Mouse (Mus musculus) ES-E14 (cell line): Measurements from ENCODE around the gene Tectb. TPM values are rescaled to one million over a fixed set of nuclear protein-coding genes. Genes with fewer than 3 reads are reported as not detected.

Source experiments
- DNase-seq: peaks from one replicate; pipeline ENCODE4 v3.0.0-alpha.2; 2013; ENCODE audit warnings: low read depth, low spot score
- H3K27ac ChIP-seq: 2 replicates; pipeline ENCODE4 v1.5.1; 2012; ENCODE audit warnings: low read depth, mild to moderate bottlenecking, low read length, moderate library complexity, mixed read lengths; ENCODE audit not compliant: poor library complexity, insufficient read depth, severe bottlenecking
- H3K36me3 ChIP-seq: 2 replicates; pipeline ENCODE4 v1.6.1; 2012; ENCODE audit warnings: mild to moderate bottlenecking, low read length, moderate library complexity, mixed read lengths; ENCODE audit not compliant: control insufficient read depth, poor library complexity, insufficient read depth, severe bottlenecking
- H3K4me1 ChIP-seq, 2 experiments: fragments of 150-350 bp in 1 of 2; sonication (generic) in 1 of 2; 2 replicates each; pipeline ENCODE4 v1.6.1; 2012; ENCODE audit warnings: low read length in 2 of 2, mild to moderate bottlenecking in 1 of 2, mixed read lengths in 1 of 2; ENCODE audit not compliant: control insufficient read depth in 2 of 2, insufficient read depth in 2 of 2, poor library complexity in 1 of 2
- H3K4me3 ChIP-seq, 2 experiments: fragments of 150-350 bp in 1 of 2; sonication (generic) in 1 of 2; 2 replicates each; pipeline ENCODE4 v1.5.1; 2012; ENCODE audit warnings: low read length in 2 of 2, low read depth in 1 of 2, mild to moderate bottlenecking in 1 of 2, mixed read lengths in 1 of 2; ENCODE audit not compliant: insufficient read depth in 1 of 2, poor library complexity in 1 of 2, severe bottlenecking in 1 of 2
- H3K9ac ChIP-seq: 2 replicates; pipeline ENCODE4 v1.6.1; 2012; ENCODE audit warnings: low read depth, mild to moderate bottlenecking, low read length, mixed read lengths; ENCODE audit not compliant: poor library complexity, insufficient read depth, severe bottlenecking
- H3K9me3 ChIP-seq: fragments of 150-350 bp; sonication (generic); 2 replicates; pipeline ENCODE4 v1.6.1; 2012; ENCODE audit warnings: low read depth, mild to moderate bottlenecking, low read length; ENCODE audit not compliant: control insufficient read depth, insufficient read depth
- CHD2 ChIP-seq: IDR thresholded peaks from 2 replicates; pipeline ENCODE4 v1.6.1; 2014; ENCODE audit warnings: mild to moderate bottlenecking, low read depth, low read length, inconsistent platforms
- HCFC1 ChIP-seq: IDR thresholded peaks from 2 replicates; pipeline ENCODE4 v1.6.1; 2012; ENCODE audit warnings: low read length, inconsistent platforms, borderline replicate concordance; ENCODE audit not compliant: insufficient read depth
- MAFK ChIP-seq: IDR thresholded peaks from 2 replicates; pipeline ENCODE4 v1.6.1; 2014; ENCODE audit warnings: mild to moderate bottlenecking, low read depth, low read length, inconsistent platforms; ENCODE audit not compliant: insufficient read depth
- ZC3H11A ChIP-seq: IDR thresholded peaks from 2 replicates; pipeline ENCODE4 v1.6.1; 2012; ENCODE audit warnings: low read depth, mild to moderate bottlenecking, inconsistent platforms, low read length, borderline replicate concordance
- ZNF384 ChIP-seq: IDR thresholded peaks from 2 replicates; pipeline ENCODE4 v1.6.1; 2012; ENCODE audit warnings: low read depth, low read length, inconsistent platforms
- in situ Hi-C, 2 experiments: fragments of 600-800 bp; cut with MboI; formaldehyde crosslinking; loops; one replicate each; pipeline ENCODE4 v1.15.1; 2025; ENCODE audit warnings: low sequenced_read_pairs in 2 of 2, inconsistent platforms in 1 of 2; ENCODE audit not compliant: unreplicated experiment in 2 of 2
- total RNA-seq: library from RNA; depleted of rRNA; stranded (reverse); fragments of 300-350 nt; gene quantifications from 2 replicates; pipeline ENCODE4 v1.2.3, GENCODE M21; 2012

Tectb gene
- total RNA-seq, 1 experiment: not detected

DNA sequence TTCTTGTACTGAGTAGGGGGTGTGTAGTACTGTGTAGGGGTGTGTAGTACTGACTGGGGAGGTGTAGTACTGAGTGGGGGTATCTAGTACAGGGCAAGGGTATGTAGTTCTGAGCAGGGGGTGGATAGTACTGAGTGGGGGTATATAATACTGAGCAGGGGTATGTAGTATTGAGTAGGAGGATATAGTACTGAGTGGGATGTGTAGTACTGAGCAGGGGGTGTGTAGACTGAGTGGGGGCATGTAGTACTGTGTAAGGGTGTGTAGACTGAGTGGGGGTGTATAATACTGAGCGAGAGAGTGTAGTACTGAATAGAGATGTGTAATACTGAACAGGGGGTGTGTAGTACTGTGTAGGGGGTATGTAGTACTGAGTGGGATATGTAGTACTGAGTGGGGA is 31.2 kb downstream of the Tectb start:
- TF ChIP-seq CHD2 (no peak), HCFC1 (no peak), ZC3H11A (no peak), ZNF384 (no peak), MAFK (no peak)
- Histone ChIP-seq H3K4me1 (peaks cover 0 to 3% of the 10 kb centered on the region in 2 experiments; a peak in 1 of 4 replicates), H3K36me3 (no peaks in the 10 kb centered on the region), H3K9me3 (no peaks in the 10 kb centered on the region), H3K4me3 (no peak overlapping the region), H3K9ac (no peak overlapping the region), H3K27ac (no peak overlapping the region)
- no peak for DNase-seq
- in situ Hi-C loops: no loop called here

DNA sequence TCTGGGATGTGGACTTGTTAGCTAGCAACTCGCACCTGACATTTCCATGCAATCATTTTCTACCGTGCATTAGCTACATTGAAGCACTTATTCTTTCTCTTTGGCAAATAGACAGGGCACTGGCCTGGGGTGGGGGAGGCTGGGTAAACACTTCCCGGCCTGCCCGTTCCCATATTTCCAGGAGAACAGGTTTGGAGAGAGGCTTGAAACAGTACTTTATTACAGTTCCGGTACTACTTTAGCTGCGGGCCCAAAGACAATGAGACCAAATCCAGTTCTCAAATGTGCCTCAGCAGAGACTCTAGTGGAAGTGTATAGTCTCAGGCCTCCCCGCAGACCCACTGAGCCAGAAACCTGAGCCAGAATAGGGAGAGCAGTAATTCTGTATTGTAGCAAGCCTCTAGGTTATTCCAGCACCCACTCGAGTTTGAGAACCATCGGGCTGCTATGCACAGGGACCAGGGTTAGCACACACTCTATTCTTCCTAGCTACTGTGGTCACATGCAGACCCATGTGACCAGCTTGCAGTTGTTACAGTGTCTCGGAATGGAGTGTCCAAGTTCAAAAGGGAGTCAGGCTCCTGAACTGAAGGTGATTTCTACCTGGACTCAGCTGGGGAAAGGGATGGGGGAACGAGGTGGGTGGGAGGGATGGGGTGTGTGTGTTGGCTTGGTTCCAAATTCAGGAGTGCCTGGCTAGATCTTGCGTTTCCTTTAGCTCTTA is 33.2 kb downstream of the Tectb start:
- Histone ChIP-seq H3K9me3 (no peaks in the 10 kb centered on the region), H3K4me1 (no peaks in the 10 kb centered on the region; a peak in 1 of 4 replicates), H3K36me3 (no peaks in the 10 kb centered on the region), H3K9ac (no peak overlapping the region), H3K4me3 (no peak overlapping the region), H3K27ac (no peak overlapping the region)
- in situ Hi-C loops: no loop called here
- no peak for TF ChIP-seq CHD2
- no peak for TF ChIP-seq ZC3H11A
- TF ChIP-seq MAFK: no peak
- no peak for TF ChIP-seq HCFC1
- no peak for TF ChIP-seq ZNF384
- no peak for DNase-seq

DNA sequence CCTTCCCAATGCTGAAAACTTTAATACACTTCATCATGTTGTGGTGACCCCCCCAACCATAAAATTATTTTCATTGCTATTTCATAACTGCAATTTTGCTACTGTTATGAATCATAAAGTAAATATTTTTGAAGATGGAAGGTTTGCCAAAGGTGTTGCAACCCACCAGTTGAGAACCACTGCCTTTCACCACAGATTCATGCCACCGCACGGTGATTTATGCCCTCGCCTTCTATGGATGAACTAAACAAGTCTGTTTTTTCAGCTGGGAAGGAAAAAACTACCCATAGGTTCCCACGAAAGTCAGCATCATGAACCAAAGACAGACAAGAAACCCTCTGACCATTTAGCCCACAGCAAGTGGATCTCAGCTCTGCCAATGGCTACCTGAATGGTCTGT is 36.3 kb downstream of the Tectb start:
- Histone ChIP-seq H3K9ac (no peak overlapping the region), H3K36me3 (no peaks in the 10 kb centered on the region), H3K4me3 (no peak overlapping the region), H3K4me1 (peaks cover 0 to 9% of the 10 kb centered on the region in 2 experiments; a peak in 2 of 4 replicates), H3K9me3 (no peaks in the 10 kb centered on the region), H3K27ac (no peak overlapping the region)
- in situ Hi-C loops: no loop called here
- TF ChIP-seq ZC3H11A: no peak
- TF ChIP-seq ZNF384: no peak
- DNase-seq: no peak

DNA sequence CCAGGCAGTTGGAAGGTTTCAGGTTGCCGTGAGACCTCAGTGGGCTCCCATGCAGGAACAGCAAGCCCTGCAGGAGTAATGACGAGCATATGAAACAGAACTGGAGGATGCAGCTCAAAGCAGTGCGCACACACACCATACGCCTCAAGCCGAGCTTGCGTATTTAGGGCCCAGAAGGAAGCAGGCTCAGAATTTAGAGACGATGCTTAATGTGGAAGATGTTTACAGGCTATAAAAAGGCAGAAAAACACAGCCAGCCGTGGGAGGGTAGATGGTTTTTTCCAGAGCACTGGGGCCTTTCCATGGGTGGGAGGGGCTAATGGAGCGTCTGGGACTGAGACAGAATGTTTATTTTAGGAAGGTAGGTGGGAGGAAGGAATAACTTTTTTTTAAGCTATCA is 36.8 kb downstream of the Tectb start:
- Histone ChIP-seq H3K9me3 (no peaks in the 10 kb centered on the region), H3K4me3 (no peak overlapping the region), H3K27ac (no peak overlapping the region), H3K36me3 (no peaks in the 10 kb centered on the region), H3K4me1 (peaks cover 0 to 9% of the 10 kb centered on the region in 2 experiments; a peak in 2 of 4 replicates), H3K9ac (no peak overlapping the region)
- TF ChIP-seq CHD2: no peak
- TF ChIP-seq MAFK: no peak
- TF ChIP-seq ZNF384: no peak
- TF ChIP-seq HCFC1: no peak
- TF ChIP-seq ZC3H11A: no peak
- in situ Hi-C loops: no loop called here
- no peak for DNase-seq
